Mouse (Mus musculus): Measurements from ENCODE around the gene Crcp. TPM values are rescaled to one million over a fixed set of nuclear protein-coding genes. Genes with fewer than 3 reads are reported as not detected.
A peak's percentile ranks its signal among the peaks of the same experiment; 100 is the strongest.
"Not testable (repeated sequence)": the region's sequence is repeated elsewhere in the genome, so short reads cannot be mapped to it uniquely, and the experiment has no call there.

The Crcp gene
- total RNA-seq, 2 experiments from 2014 or later: 27.7 to 34.4 TPM

- DNase-seq: peak; percentile 93
Observed at GRCm38 (mm10) chr5:130023767-130024539, 5.1 kb upstream of the Crcp start.

DNA sequence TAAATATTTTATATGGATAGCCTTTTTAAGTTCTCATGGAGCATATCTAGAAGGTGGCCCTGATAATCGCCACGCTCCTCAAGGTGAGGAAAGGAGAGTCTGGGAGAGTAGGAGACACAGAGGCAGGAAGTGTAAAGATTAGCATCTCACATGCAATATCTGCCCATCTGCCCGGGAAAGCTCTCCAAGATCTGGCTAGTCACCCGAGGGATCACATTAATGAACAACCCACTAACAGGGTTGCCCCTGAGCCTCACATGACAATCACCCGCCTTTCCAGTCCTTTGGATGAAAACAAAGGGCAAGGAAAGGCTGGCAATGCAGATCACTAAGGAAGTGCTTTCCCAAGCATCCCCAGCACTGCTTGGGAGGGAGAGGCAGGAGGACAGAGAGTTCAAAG, 2.0 kb upstream of the Crcp start:
- no peak for DNase-seq

- peak; percentile 48 for DNase-seq
Observed at GRCm38 (mm10) chr5:130027696-130028095, 1.4 kb upstream of the Crcp start.

- DNase-seq: peak; percentile 69
Observed at GRCm38 (mm10) chr5:130031410-130032390, 2.6 kb downstream of the Crcp start.

DNA sequence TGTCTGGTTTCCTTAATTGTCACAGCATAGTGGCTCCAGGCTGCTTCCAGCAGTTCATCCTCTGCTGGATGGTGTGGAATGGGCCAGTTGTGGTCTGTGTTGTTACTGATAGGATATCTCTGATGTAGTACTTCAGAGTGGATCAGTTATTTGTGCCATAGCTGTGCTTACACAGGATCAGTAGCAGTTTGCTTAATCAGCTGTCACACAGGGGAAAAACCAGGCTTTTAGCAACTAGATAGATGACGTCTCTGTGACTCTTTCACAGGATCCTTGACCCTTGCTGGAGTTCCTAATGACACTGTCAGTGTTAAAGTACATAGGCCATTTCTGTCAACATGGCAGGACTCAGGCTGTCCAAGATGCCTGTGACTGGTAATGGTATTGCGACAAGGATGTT, 4.8 kb downstream of the Crcp start:
- DNase-seq: no peak

DNA sequence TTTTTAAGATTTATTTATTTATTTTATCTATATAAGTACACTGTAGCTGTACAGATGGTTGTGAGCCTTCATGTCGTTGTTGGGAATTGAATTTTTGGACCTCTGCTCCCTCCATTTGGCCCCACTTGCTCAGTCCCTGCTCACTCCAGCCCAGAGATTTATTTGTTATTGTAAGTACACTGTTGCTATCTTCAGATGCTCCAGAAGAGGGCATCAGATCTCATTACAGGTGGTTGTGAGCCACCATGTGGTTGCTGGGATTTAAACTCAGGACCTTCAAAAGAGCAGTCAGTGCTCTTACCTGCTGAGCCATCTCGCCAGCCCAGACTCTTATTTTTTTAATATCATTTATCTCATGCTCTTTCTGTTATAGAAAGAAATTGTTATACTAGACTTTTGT, 7.2 kb downstream of the Crcp start:
- not testable (repeated sequence) for DNase-seq

DNA sequence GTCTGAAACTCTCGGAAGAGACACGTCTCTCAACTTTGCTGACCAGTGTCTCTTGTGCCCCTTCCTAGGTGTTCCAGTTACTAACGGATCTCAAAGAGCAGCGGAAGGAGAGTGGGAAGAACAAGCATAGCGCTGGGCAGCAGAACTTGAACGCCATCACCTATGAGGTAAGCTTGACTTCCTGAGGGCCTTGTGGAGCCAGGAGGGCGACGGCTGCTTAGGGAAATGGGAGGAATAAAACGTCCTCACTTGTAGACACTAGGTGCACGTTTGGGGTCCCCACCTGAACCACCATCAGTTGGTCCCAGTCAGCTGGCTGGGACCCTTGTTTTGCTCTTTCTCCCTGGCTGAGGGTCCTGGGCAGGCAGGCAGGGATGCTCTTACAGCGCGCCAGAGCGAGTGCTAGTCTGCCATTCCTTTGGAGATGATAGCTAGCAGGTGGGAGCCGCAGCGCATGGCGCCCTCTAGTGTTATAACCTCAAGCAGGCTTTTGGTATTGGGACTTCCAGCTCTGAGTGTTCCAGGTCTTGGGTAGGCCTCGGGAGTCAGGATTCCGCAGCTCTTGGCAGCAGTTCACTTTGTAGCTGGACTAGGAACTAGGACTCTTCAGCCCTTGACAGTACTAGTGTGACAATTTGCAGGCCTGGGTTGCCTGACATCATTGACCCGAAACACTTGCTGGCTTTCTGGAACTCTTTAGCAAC, 8.8 kb downstream of the Crcp start:
- DNase-seq: peak; percentile 80

GRCm38 (mm10) chr5:130040797-130041196, 11.7 kb downstream of the Crcp start:
- DNase-seq: no peak

DNA sequence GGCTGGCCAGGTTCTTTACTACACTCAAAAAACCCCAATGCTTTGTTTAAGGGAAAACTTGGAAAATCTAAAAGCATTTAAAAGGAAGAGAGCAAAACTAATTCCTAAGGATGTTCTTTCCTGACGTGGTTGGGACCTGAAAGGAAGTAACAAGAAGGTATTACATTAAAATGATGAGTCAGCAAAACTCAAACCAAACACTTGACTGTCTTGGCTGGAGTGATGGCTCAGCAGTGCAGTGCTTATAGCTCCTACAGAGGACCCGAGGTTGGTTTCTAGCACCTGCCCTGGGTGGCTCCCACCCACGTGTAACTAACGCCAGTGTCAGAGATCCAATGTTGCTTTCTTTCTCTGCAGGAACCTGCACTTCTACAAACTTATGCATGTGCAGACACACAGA, 12.2 kb downstream of the Crcp start:
- DNase-seq: no peak

DNA sequence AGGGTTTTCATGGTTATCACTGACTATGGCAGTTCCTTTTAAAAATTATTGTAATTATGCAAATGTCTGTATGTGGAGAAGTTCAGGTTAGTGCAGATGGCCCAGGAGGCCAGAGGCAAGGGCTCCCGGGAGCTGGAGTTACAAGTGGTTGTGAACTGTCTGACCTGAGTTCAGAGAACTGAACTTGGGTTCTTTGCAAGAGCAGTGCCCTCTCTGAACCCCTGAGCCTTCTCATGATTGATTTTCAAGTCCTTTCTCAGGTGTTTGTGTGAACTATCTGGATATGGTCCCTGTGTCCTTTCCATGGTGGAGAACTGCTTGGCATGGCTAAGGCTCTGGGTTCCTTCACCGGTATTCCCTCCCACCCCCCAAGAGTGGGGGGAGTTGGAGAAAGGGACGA, 14.7 kb downstream of the Crcp start:
- DNase-seq: no peak

DNA sequence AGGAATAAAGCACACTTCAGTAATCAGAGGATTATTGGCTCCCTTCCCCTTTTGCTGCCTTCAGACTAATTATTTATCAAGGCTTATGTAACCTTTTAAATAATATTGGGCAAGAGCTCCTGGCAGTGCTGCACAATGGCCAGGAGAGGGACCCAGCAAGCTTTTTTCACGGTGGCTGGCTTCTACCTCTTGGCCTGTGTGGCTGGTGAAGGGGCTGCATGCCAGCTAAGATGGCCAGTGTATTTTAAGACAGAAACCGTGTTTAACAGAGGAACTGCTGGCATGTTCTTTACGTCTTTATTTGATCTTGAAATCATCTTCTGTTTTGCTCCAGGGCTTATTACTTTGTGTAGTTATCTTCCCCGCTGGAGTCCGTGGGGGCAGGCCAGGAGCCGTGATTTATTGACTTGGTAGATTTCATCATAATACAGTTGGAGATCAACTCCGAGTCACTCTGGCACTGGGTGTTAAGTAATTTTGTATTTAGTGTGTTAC, 15.2 kb downstream of the Crcp start:
- peak; percentile 73 for DNase-seq

DNA sequence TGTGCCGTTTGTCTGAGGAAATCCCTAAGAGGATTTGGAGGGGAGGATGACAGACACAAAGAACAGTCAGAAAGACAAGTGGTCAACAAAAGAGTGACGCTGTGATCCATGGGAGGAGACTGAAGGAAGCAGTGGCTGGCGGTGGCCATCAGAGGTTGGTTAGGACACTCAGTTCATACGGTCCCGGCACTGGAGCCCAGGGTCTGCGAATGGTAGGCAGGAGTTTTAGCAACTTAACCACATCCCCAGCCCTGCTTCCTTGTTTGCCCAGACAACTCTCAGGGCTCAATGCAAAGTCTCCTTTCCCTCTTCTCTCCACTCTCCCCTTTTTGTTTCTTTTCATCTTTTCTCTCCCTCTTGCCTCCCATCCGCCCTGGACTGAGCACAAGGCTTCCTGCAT, 17.0 kb downstream of the Crcp start:
- no peak for DNase-seq

GRCm38 (mm10) chr5:130046589-130046988, 17.5 kb downstream of the Crcp start:
- no peak for DNase-seq

- DNase-seq: no peak
Observed at GRCm38 (mm10) chr5:130047013-130047412, 17.9 kb downstream of the Crcp start.

GRCm38 (mm10) chr5:130048786-130049520, 19.9 kb downstream of the Crcp start:
- no peak for DNase-seq

DNA sequence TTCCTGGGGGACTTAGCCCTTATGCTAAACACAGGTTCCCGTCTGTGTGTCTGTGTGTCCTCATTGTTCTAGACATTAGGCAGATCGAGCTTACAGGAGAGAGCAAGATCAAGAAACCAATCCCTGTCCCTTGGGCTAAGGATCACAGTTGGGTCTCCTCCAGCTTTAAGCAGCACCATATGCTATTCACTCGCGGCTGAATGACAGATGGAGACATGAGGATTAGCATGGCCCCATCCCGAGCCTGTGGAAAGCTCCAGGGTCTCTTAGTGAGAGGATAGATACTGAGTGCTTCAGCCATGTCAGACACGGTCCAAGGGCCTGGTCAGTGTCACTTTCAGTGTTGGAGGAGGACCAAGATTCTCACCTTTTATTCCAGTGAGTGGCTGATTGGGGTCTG, 21.3 kb downstream of the Crcp start:
- no peak for DNase-seq

DNA sequence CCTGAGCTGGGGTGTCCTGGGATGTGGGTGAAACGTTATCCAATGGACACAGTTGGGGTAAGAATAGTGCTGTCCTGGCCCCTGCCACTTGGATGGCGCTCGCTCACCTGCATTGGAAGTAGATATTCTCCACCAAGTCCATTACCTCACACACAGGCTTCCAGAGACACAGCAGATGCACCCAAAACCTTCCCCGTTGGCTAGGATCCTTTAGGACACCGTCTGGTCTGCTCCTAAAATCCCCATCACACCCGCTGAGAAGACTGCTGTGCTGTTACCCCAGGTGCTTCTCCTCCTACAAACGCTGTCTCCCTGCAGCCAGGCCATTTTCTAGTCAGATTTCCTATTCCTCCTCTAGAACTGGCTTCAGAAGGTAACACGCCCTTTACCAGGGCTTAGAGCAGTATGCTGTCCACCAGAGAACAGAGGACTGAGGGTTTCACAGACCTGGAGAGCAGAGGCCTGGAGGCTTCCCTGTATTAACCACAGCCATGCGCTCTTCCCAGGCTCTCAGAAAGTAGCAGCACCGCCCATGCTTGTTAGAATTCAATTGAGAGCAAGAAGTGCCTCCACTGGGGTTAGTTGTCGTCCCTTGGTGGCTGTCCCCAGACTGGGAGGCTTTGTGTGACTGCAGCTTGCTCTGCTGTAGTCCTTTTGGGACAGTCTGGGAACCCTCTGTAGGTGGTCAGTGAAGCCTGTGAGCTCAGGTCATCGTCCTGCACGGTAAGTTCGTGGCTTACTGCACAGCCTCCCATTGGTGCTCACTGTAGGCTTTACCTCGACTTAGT, 22.2 kb downstream of the Crcp start:
- DNase-seq: no peak

- DNase-seq: peak; percentile 32
Observed at GRCm38 (mm10) chr5:130052510-130052909, 23.4 kb downstream of the Crcp start.

DNA sequence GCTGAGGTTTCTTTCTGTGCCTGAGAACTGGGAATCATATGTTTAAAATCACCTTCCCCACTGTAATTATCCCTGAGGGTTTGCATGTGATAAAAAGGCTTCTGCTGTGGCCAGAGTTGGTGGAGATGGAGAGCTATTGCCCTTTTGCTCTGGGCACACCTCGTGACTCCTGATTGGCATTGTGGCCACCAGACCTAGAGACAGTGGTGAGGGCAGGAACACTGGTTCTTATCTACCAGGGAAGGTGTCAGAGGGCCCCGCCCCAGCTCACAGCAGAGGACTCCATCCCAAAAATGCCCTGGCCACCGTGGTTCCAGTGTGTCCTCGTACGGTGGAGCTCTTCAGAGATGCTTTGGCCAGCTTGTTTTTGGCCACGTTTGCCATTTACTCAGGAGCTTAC, 23.9 kb downstream of the Crcp start:
- no peak for DNase-seq

DNA sequence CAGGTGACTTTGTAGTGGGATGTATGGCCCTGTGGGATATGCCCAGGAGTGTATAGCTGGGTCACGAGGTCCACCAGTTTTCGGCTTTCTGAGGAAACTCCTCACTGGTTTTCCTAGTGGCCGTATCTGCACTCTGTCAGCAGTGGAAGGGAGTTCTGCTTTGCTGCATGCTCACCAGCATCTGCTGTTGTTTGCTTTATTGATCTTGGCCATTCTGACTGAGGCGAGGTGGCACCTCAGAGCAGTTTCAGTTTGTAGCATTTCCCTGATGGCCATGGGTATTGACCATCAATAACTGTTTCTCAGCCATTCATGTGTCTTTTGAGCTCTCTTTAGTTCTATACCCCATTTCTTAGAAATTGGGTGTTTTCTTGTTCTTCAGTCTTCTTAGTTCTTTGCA, 26.6 kb downstream of the Crcp start:
- DNase-seq: no peak

- no peak for DNase-seq
Observed at GRCm38 (mm10) chr5:130056303-130056702, 27.2 kb downstream of the Crcp start.
